Mouse (Mus musculus): Measurements from ENCODE around the gene Espn. TPM values are rescaled to one million over a fixed set of nuclear protein-coding genes. Genes with fewer than 3 reads are reported as not detected.

Gene Espn
- polyA plus RNA-seq, 1 experiment from 2014 or later, result 1.1 TPM

- WGBS, result under 1% methylated on average over 103 of the region's 108 CpGs
These were observed 25.6 kb upstream of the Espn start, which contains the start of gene Acot7 for GRCm38 (mm10) chr4:152177537-152178343. TSS of gene Acot7 (plus strand) at chr4:152178134.

GRCm38 (mm10) chr4:152177174-152177536, 25.0 kb upstream of the Espn start:
- no peaks in the 10 kb centered on the region for H3K9me3 ChIP-seq
- WGBS, result 62% methylated on average over 6 of the region's 6 CpGs
- peak overlapping the region; percentile 91 for H3K9ac ChIP-seq
- ATAC-seq (ENCODE audit: extremely low read depth, insufficient number of reproducible peaks, low FRiP score, low TSS enrichment), result no peak
- peak overlapping the region; percentile 98 for H3K4me2 ChIP-seq
- peak overlapping the region; percentile 88 for H3K27ac ChIP-seq (replicated peaks)
- peak overlapping the region; percentile 68 for H3K4me3 ChIP-seq
- no peaks in the 10 kb centered on the region for H3K36me3 ChIP-seq
- H3K4me1 ChIP-seq, result peaks cover 27% of the 10 kb centered on the region
- peaks cover 38% of the 10 kb centered on the region for H3K27me3 ChIP-seq (replicated peaks)

More at GRCm38 (mm10) chr4:152177537-152178343, 25.6 kb upstream of the Espn start, which contains the start of gene Acot7:
- Histone ChIP-seq H3K27me3 (replicated peaks) (peaks cover 38% of the 10 kb centered on the region), H3K27ac (replicated peaks) (peak within 1 kb of the TSS; percentile 88), H3K36me3 (no peaks in the 10 kb centered on the region), H3K4me2 (peak within 1 kb of the TSS; percentile 98), H3K4me3 (peak within 1 kb of the TSS; percentile 68), H3K4me1 (peaks cover 27% of the 10 kb centered on the region), H3K9ac (peak within 1 kb of the TSS; percentile 91), H3K9me3 (no peaks in the 10 kb centered on the region)
- peak; percentile 91 for ATAC-seq (ENCODE audit: extremely low read depth, insufficient number of reproducible peaks, low FRiP score, low TSS enrichment)

- WGBS, result 79% methylated on average over 3 of the region's 3 CpGs
- H3K9me3 ChIP-seq, result 0 out of 2 replicates have a peak, but pooled peaks cover under 1% of the 10 kb centered on the region
- H3K36me3 ChIP-seq, result no peaks in the 10 kb centered on the region
- H3K4me3 ChIP-seq, result no peak overlapping the region
- H3K4me1 ChIP-seq, result peaks cover 27% of the 10 kb centered on the region
- H3K27me3 ChIP-seq (replicated peaks), result peaks cover 39% of the 10 kb centered on the region
- H3K9ac ChIP-seq, result no peak overlapping the region
- no peak overlapping the region for H3K4me2 ChIP-seq
- no peak for ATAC-seq (ENCODE audit: extremely low read depth, insufficient number of reproducible peaks, low FRiP score, low TSS enrichment)
- no peak overlapping the region for H3K27ac ChIP-seq (replicated peaks)
These were observed 24.5 kb upstream of the Espn start for GRCm38 (mm10) chr4:152176638-152177037.

- H3K27ac ChIP-seq (replicated peaks), result no peak overlapping the region
These were observed 21.8 kb upstream of the Espn start for GRCm38 (mm10) chr4:152173956-152174355.

GRCm38 (mm10) chr4:152173041-152173440, 20.9 kb upstream of the Espn start:
- Histone ChIP-seq H3K9me3 (0 out of 2 replicates have a peak, but pooled peaks cover 3% of the 10 kb centered on the region), H3K9ac (no peak overlapping the region), H3K27me3 (replicated peaks) (peaks cover 36% of the 10 kb centered on the region), H3K4me2 (no peak overlapping the region), H3K36me3 (no peaks in the 10 kb centered on the region), H3K27ac (replicated peaks) (no peak overlapping the region), H3K4me1 (peaks cover 14% of the 10 kb centered on the region), H3K4me3 (no peak overlapping the region)
- ATAC-seq (ENCODE audit: extremely low read depth, insufficient number of reproducible peaks, low FRiP score, low TSS enrichment), result no peak
- WGBS, result 2% methylated on average over 5 of the region's 5 CpGs

More at GRCm38 (mm10) chr4:152173956-152174355, 21.8 kb upstream of the Espn start:
- WGBS, result 76% methylated on average over 9 of the region's 9 CpGs
- Histone ChIP-seq H3K4me2 (no peak overlapping the region), H3K4me3 (no peak overlapping the region), H3K9ac (no peak overlapping the region), H3K9me3 (0 out of 2 replicates have a peak, but pooled peaks cover 3% of the 10 kb centered on the region), H3K4me1 (peaks cover 22% of the 10 kb centered on the region), H3K27me3 (replicated peaks) (peaks cover 36% of the 10 kb centered on the region), H3K36me3 (no peaks in the 10 kb centered on the region)
- ATAC-seq (ENCODE audit: extremely low read depth, insufficient number of reproducible peaks, low FRiP score, low TSS enrichment), result no peak

GRCm38 (mm10) chr4:152171543-152171942, 19.4 kb upstream of the Espn start:
- H3K27ac ChIP-seq (replicated peaks), result no peak overlapping the region
- no peak overlapping the region for H3K9ac ChIP-seq
- H3K36me3 ChIP-seq, result no peaks in the 10 kb centered on the region
- 80% methylated on average over 6 of the region's 6 CpGs for WGBS
- no peak overlapping the region for H3K4me3 ChIP-seq
- H3K9me3 ChIP-seq, result 0 out of 2 replicates have a peak, but pooled peaks cover 3% of the 10 kb centered on the region
- H3K4me1 ChIP-seq, result peaks cover 7% of the 10 kb centered on the region
- H3K27me3 ChIP-seq (replicated peaks), result peaks cover 43% of the 10 kb centered on the region
- no peak overlapping the region for H3K4me2 ChIP-seq
- no peak for ATAC-seq (ENCODE audit: extremely low read depth, insufficient number of reproducible peaks, low FRiP score, low TSS enrichment)

- no peak overlapping the region for H3K9ac ChIP-seq
- H3K36me3 ChIP-seq, result no peaks in the 10 kb centered on the region
- 74% methylated on average over 10 of the region's 10 CpGs for WGBS
- 0 out of 2 replicates have a peak, but pooled peaks cover 3% of the 10 kb centered on the region for H3K9me3 ChIP-seq
- H3K27me3 ChIP-seq (replicated peaks), result peaks cover 49% of the 10 kb centered on the region
- H3K4me1 ChIP-seq, result no peaks in the 10 kb centered on the region
- no peak for ATAC-seq (ENCODE audit: extremely low read depth, insufficient number of reproducible peaks, low FRiP score, low TSS enrichment)
- H3K4me2 ChIP-seq, result no peak overlapping the region
- no peak overlapping the region for H3K27ac ChIP-seq (replicated peaks)
- H3K4me3 ChIP-seq, result no peak overlapping the region
These were observed 18.1 kb upstream of the Espn start for GRCm38 (mm10) chr4:152170286-152170685.

GRCm38 (mm10) chr4:152169103-152169502, 16.9 kb upstream of the Espn start:
- Histone ChIP-seq H3K4me2 (no peak overlapping the region), H3K36me3 (no peaks in the 10 kb centered on the region), H3K9ac (no peak overlapping the region), H3K9me3 (0 out of 2 replicates have a peak, but pooled peaks cover 3% of the 10 kb centered on the region), H3K27me3 (replicated peaks) (peaks cover 43% of the 10 kb centered on the region), H3K4me1 (no peaks in the 10 kb centered on the region), H3K4me3 (no peak overlapping the region), H3K27ac (replicated peaks) (no peak overlapping the region)
- no peak for ATAC-seq (ENCODE audit: extremely low read depth, insufficient number of reproducible peaks, low FRiP score, low TSS enrichment)
- WGBS, result 66% methylated on average over 7 of the region's 7 CpGs

GRCm38 (mm10) chr4:152168052-152168451, 15.9 kb upstream of the Espn start:
- Histone ChIP-seq H3K9me3 (0 out of 2 replicates have a peak, but pooled peaks cover 3% of the 10 kb centered on the region), H3K4me3 (no peak overlapping the region), H3K27ac (replicated peaks) (no peak overlapping the region), H3K27me3 (replicated peaks) (peaks cover 45% of the 10 kb centered on the region), H3K9ac (no peak overlapping the region), H3K4me2 (no peak overlapping the region), H3K4me1 (no peaks in the 10 kb centered on the region), H3K36me3 (no peaks in the 10 kb centered on the region)
- no peak for ATAC-seq (ENCODE audit: extremely low read depth, insufficient number of reproducible peaks, low FRiP score, low TSS enrichment)
- 68% methylated on average over 8 of the region's 8 CpGs for WGBS

GRCm38 (mm10) chr4:152165036-152165931, 13.1 kb upstream of the Espn start:
- H3K4me3 ChIP-seq, result no peak overlapping the region
- H3K4me1 ChIP-seq, result no peaks in the 10 kb centered on the region
- H3K9ac ChIP-seq, result no peak overlapping the region
- H3K4me2 ChIP-seq, result 0 out of 2 replicates have a peak overlapping the region, but pooled peaks have one; percentile 0
- ATAC-seq (ENCODE audit: extremely low read depth, insufficient number of reproducible peaks, low FRiP score, low TSS enrichment), result no peak
- no peaks in the 10 kb centered on the region for H3K9me3 ChIP-seq
- H3K27ac ChIP-seq (replicated peaks), result no peak overlapping the region
- 24% methylated on average over 22 of the region's 22 CpGs for WGBS
- H3K27me3 ChIP-seq (replicated peaks), result peaks cover 64% of the 10 kb centered on the region
- no peaks in the 10 kb centered on the region for H3K36me3 ChIP-seq

- no peak overlapping the region for H3K27ac ChIP-seq (replicated peaks)
- peaks cover 18% of the 10 kb centered on the region for H3K4me1 ChIP-seq
- H3K27me3 ChIP-seq (replicated peaks), result peaks cover 79% of the 10 kb centered on the region
- no peak overlapping the region for H3K4me2 ChIP-seq
- H3K9ac ChIP-seq, result no peak overlapping the region
- H3K9me3 ChIP-seq, result no peaks in the 10 kb centered on the region
- WGBS, result 76% methylated on average over 2 of the region's 2 CpGs
- no peak overlapping the region for H3K4me3 ChIP-seq
- ATAC-seq (ENCODE audit: extremely low read depth, insufficient number of reproducible peaks, low FRiP score, low TSS enrichment), result no peak
- H3K36me3 ChIP-seq, result no peaks in the 10 kb centered on the region
These were observed 10.6 kb upstream of the Espn start for GRCm38 (mm10) chr4:152162748-152163147.
